Mouse (Mus musculus): ENCODE data around the gene Zfp644.
A peak's percentile ranks its signal among the peaks of the same experiment; 100 is the strongest.

The Zfp644 gene

DNA sequence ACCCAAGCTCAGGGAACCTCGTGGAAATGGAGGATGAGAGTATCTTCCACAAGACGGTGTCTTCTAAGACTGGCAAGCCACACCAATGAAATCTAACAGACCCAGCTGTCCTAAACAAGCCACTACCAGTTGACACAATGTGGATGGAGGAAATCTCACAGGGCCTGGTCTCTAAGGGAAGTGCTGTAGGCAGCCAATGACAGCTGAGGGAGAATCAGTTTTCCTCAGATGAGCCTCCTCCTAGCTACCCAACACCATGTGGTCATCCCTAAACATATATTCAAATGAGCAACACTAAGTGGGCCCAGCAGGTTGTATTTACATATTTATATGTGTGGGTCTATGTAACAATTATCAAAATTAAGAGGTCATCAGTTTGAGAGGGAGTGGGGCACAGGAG is 99.6 kb downstream of the Zfp644 start:
- no peak for DNase-seq (ENCODE audit: extremely low read depth, low read depth)

DNA sequence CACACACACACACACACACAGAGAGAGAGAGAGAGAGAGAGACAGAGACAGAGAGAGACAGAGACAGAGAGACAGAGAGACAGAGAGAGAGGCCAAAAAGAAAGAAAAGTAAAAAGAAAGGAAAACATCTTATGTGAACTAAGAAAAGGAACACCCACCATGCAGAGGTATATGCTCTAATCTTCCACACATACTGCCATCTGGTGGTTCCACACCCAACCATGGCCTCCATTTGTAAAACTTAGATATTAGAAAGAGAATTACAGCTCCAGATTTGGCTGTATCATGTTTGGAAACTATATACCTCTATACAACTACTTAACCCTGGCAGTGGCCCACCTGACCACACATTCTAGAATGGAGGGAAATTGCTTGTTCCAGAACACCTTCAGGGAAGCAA is 102.7 kb downstream of the Zfp644 start:
- DNase-seq (ENCODE audit: extremely low read depth, low read depth), result no peak

DNA sequence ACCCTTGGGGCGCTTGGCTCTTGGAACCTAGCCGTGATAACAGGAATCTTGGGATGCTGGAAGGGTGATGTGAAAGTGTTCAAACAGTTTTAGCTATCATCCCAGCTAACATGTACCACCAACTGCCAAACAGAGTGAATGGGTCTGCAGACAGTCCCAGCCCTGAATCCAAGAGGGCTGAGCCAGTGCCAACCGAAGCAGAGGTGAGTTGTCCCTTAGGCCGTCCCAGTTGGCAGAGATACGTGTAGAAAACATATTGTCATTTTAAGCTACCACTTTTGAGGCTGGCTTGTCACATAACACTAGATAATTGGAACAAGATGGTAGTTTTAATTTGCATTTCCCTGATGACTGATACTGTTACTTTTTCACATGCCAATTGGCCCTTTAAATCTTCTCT is 106.4 kb downstream of the Zfp644 start:
- no peak for DNase-seq (ENCODE audit: extremely low read depth, low read depth)

DNA sequence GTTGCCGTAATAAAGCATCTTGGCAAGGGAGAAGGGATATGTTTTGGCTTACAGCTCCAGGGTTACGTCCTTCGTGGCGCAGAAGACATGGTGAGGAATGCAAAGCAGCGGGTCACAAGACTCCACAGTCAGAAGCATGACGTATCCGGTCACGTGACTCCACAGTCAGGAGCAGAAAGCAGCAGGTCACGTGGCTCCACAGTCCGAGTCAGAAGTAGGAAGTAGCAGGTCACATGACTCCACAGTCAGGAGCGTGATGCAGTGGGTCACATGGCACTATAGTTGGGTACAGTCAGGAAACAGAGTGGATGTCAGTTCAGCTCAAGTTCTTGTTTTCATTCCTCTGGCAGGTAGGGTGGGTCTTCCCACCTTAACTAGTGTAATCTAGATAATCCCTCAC is 107.4 kb downstream of the Zfp644 start:
- no peak for DNase-seq (ENCODE audit: extremely low read depth, low read depth)

DNA sequence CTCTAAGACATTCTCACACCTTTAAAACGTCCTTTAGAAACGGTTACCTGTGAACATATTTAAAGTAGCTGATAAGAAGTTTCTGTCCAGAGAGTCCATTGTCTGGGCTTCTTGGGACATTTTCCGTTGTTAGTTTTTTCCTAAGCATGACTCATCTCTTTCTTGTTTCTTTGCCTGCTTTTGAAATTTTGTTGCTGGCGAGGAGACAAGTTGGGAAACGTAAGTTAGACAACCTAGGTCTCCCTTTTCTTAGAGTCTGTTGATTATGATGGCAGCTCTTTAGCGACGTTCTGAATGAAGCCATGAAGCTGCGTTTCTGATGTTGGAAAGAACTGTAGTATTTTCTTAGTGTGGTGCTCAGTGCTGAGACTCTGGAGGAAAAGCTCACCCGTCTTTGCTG is 108.1 kb downstream of the Zfp644 start:
- no peak for DNase-seq (ENCODE audit: extremely low read depth, low read depth)

DNA sequence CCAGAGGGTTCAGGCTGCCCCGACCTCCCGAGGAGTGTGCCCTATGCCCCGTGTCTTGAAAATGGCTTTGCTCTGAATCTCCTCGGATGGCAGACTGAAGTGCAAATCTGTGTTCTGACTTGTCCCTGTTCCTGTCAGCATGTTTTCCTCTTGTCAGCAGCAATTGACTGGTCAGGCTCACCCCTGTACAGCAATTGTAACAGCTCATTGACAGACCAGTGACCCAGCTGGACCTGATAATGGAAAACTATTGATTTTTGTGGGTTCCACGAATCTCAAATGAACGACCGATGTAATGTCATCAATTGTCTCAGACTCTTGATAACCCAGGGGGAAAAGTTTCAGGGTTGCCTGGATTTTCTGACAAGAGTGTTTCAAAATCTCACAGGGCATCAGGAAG is 116.1 kb downstream of the Zfp644 start:
- no peak for DNase-seq (ENCODE audit: extremely low read depth, low read depth)

DNA sequence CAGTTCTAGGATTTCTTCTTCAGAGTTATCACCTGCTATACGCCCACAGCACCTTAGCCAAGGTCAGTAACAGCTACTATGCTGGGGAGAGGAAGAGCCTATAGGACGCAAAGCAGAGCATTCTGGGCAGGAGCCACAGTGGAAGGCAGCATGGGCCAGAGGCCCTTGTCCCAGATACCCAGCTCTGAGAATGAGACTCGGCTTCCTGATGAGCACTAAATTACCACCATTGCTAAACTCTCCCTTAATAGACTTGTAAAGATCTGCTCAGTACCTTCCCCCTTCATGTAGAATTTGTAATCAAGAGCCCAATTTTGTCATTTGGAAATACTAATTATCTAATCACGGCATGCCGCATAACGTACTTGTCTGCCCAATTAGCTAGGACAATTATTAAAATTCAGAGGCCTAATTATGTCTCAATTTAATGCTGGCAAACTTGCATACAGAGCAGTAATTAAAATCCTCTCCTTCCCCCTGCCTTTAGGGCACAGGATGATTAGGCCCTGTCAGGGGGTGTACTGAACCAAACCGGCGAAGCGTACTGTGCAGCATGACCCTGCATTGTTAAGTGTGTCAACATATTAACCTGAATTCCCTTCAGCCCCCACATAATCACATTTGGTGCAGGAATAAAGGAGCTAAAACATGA is 119.7 kb downstream of the Zfp644 start:
- no peak for DNase-seq (ENCODE audit: extremely low read depth, low read depth)

DNA sequence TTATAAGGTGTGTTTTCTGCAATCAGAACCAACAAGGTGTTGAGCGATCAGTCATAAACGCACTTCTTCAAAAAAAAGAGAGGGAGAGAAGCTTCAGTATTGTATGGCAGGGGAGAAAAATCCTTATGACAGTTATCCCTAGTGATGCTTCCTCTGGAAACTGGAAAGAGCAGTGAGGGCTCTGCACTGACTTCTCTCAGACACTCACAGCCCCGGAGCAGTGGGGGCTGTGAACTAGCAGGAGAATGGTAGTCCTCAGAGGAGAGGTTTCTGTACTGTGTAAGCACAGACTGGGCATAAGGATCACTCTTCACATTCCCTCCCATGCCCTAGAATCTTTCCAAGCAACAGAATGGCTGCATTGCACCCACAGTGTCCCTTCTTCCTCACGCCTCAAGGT is 122.0 kb downstream of the Zfp644 start:
- no peak for DNase-seq (ENCODE audit: extremely low read depth, low read depth)

DNA sequence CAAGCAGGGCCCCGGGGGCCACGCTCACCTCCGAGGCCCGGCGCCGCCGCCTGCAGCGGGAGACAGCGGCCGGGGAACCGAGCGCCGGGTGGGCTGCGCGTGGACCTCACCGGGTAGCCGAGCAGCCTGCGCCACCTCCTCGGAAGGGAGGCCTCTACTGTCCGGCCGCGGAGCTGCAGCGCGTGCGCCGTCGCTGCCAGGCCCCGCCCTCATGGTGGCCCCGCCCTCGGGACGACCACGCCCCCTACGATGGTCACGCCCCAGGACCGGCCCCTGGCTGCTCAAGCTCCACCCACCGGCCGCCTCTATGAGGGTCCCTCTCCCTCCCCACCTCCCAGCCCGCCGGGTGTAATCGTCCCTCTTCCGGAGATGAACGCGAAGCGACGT is 122.5 kb downstream of the Zfp644 start:
- no peak for DNase-seq (ENCODE audit: extremely low read depth, low read depth)

DNA sequence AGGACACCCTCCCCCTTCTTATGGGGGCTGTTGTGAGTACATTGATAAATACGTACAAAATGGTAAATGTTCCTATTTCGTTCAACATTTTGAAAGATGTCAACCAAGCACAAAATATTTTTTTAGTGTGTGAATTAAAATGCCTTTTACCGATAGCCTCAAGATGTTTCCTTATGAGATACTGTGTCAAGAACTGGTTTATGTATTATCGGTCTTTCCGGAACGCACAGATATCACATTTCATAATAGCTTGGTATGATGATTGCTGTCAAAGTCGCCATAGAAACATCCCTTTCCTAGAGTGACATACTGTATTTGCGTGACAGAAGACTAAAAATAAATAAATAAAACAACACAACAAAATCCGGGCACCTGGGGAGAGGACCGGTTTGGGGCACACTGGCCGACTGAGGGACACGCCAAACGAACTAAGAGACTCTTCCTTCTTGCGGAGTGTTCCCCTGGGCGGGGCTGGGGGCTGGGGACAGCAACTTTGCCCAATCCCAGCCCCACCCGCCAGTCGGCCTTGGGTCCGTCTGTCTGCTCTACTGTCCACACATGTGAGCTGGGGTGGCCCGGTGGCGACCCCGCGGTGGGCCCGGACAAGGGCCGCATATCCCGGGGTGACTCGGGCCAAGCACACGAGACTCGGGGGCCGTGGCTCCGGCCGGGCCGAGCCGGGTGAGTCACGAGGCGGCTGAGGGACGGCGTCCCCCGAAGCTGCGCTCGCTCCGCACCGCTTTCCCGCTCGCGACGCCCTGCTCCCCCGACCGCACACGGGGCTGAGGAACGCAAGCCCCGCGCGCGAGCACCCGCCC is 123.1 kb downstream of the Zfp644 start:
- DNase-seq (ENCODE audit: extremely low read depth, low read depth), result peak; percentile 19
